Mouse (Mus musculus) hindbrain, embryonic 11.5 days (tissue): ENCODE data around the gene Dlx1. TPM values are rescaled to one million over a fixed set of nuclear protein-coding genes. Genes with fewer than 3 reads are reported as not detected.

Experiments
- ATAC-seq: fragments of 200-750 bp; cut with Nextera tagmentation; 2 replicates; pipeline ENCODE4 v1.8.0; 2017; ENCODE audit warnings: mild to moderate bottlenecking, moderate TSS enrichment, moderate library complexity; ENCODE audit not compliant: low FRiP score
- DNase-seq: peaks from one replicate; pipeline ENCODE4 v3.0.0-alpha.2; 2015; ENCODE audit warnings: low spot score
- H3K27ac ChIP-seq: fragments of 300-500 bp; sonication (generic); 2 replicates; pipeline ENCODE4 v1.5.1; 2014; ENCODE audit warnings: mild to moderate bottlenecking, low read depth, low read length
- H3K27me3 ChIP-seq: fragments of 300-500 bp; sonication (generic); 2 replicates; pipeline ENCODE4 v1.6.1; 2014; ENCODE audit warnings: mild to moderate bottlenecking, low read length, moderate library complexity, mixed read lengths; ENCODE audit not compliant: control insufficient read depth, insufficient read depth
- H3K36me3 ChIP-seq: fragments of 300-500 bp; sonication (generic); 2 replicates; pipeline ENCODE4 v1.6.1; 2014; ENCODE audit warnings: mild to moderate bottlenecking, low read length, moderate library complexity, mixed read lengths; ENCODE audit not compliant: control insufficient read depth, insufficient read depth
- H3K4me1 ChIP-seq: fragments of 300-500 bp; sonication (generic); replicated peaks from 2 replicates; pipeline ENCODE4 v1.6.1; 2014; ENCODE audit warnings: low read length, mixed read lengths; ENCODE audit not compliant: control insufficient read depth, insufficient read depth
- H3K4me2 ChIP-seq: fragments of 300-500 bp; sonication (generic); replicated peaks from 2 replicates; pipeline ENCODE4 v1.6.1; 2014; ENCODE audit warnings: mild to moderate bottlenecking, low read depth, low read length
- H3K4me3 ChIP-seq: fragments of 300-500 bp; sonication (generic); 2 replicates; pipeline ENCODE4 v1.5.1; 2014; ENCODE audit warnings: low read depth, low read length
- H3K9ac ChIP-seq: fragments of 300-500 bp; sonication (generic); 2 replicates; pipeline ENCODE4 v1.6.1; 2014; ENCODE audit warnings: low read depth, low read length
- H3K9me3 ChIP-seq: fragments of 300-500 bp; sonication (generic); 2 replicates; pipeline ENCODE4 v1.6.1; 2016; ENCODE audit warnings: low read length; ENCODE audit not compliant: control insufficient read depth
- WGBS: fragments of 180-500 bp; shearing (Covaris S2); extraction: QIAGEN DNeasy Blood & Tissue Kit; methylation state at CpG from one replicate; pipeline ENCODE4 v1.1.7; 2014; 5-methylcytosine and 5-hydroxymethylcytosine counted together
- polyA plus RNA-seq: library from polyadenylated mRNA; unstranded; fragments of >200 nt; fragmentation: Nextera tagmentation; extraction: Ambion mirVana; gene quantifications from 2 replicates; pipeline ENCODE4 v1.2.1, GENCODE M21; 2014

Gene Dlx1
- polyA plus RNA-seq, 1 experiment from 2014 or later = 2.1 TPM

DNA sequence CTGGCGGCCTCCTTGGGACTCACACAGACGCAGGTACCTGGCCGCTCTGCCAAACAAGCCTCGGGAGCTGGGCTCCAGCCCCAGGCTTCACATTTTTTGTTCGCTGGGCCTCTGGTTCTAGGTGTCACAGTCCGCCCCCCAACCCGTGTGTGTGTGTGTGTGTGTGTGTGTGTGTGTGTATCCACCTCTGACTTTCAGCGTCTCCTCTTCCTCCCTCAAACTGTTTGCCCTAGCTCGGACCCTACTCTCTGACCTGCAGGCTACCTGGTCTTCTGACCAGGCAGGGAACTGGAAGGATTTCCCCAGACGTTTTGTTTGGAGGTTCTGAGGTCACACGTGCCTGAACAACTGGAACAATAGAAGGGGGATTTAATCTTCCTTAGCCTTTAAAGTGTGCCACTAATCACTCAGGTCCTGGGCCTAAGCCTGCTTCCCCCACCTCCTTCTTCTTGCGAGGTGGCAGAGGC is 3.2 kb downstream of the Dlx1 start:
- no peak for ATAC-seq
- Histone ChIP-seq H3K27ac (no peak overlapping the region), H3K4me3 (peak overlapping the region; percentile 12; the same call in 1 of the 2 replicates), H3K4me2 (no peak overlapping the region), H3K4me1 (peaks cover 6% of the 10 kb centered on the region), H3K27me3 (peaks cover 92% of the 10 kb centered on the region), H3K9ac (no peak overlapping the region), H3K9me3 (no peaks in the 10 kb centered on the region), H3K36me3 (no peaks in the 10 kb centered on the region)
- peak; percentile 56 for DNase-seq
- WGBS = 3% methylated on average over 12 of the region's 12 CpGs

DNA sequence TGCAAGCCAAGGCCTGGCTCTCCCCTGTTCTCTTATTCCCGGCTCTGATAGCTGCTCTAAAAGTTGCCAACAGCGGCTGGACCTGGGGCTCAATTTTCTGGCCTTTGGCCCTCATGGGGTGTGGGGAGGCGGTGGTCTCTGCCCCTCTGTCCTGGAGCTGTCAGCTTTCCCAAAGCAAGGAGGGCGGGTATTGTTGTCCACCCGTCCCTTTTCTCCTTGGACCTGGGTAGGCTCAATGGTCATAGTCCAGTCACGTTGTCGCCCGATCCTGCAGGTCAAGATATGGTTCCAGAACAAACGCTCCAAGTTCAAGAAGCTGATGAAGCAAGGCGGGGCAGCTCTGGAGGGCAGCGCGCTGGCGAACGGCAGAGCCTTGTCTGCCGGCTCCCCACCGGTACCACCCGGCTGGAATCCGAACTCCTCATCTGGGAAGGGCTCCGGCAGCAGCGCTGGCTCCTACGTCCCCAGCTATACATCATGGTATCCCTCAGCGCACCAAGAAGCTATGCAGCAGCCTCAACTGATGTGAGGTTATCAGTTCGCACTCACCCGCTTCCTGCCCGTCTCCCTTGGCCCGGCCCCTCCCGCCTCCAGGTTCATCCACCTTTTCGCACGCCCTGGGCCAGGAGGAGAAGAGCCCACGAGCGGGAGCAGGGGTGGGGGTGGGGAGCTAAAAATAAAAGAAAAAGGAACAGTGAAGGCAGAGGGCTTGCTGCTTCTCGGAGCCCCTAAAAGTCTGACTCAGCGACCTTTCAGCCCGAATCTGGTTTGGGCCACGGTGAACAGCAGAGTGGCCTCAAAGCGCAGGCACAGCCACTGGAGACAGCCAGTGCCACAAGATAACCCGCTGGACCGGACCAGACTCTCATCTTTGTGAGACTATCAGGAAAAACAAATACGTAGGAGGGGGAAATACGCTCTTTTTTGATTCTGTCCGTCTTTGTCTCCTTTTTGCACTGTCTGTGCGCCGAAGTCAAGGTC is 4.4 kb downstream of the Dlx1 start:
- Histone ChIP-seq H3K36me3 (no peaks in the 10 kb centered on the region), H3K4me2 (no peak overlapping the region), H3K9me3 (no peaks in the 10 kb centered on the region), H3K27ac (no peak overlapping the region), H3K27me3 (peaks cover 92% of the 10 kb centered on the region), H3K4me3 (0 out of 2 replicates have a peak overlapping the region, but pooled peaks have one; percentile 0), H3K4me1 (peaks cover 6% of the 10 kb centered on the region), H3K9ac (no peak overlapping the region)
- peak; percentile 61 for DNase-seq
- WGBS = under 1% methylated on average over 43 of the region's 43 CpGs
- no peak for ATAC-seq

DNA sequence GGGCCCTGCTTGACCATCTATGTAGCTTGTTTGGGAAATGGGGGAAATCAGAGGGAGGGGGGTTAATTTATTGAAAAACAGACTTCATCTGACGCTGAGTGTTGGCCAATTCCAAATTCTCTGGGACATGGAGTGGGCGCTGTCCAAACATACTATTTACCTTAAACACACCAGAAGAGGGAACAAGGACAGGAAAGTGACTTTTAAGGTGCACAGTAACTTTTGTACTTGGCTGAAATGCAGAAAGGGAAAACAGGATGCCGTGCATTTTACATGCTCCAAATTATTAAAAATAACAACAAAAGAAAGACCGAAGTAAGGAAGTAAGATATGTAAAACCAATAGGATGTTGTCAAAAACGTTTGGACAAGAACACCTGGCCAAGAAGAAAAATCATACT is 5.2 kb downstream of the Dlx1 start:
- peaks cover 90% of the 10 kb centered on the region for H3K27me3 ChIP-seq
- no peaks in the 10 kb centered on the region for H3K9me3 ChIP-seq
- H3K27ac ChIP-seq = no peak overlapping the region
- H3K36me3 ChIP-seq = no peaks in the 10 kb centered on the region
- no peak overlapping the region for H3K4me3 ChIP-seq
- WGBS = 8% methylated on average over 5 of the region's 5 CpGs
- no peak overlapping the region for H3K9ac ChIP-seq
- DNase-seq (no peak), ATAC-seq (no peak)
- H3K4me2 ChIP-seq = no peak overlapping the region
- peaks cover 6% of the 10 kb centered on the region for H3K4me1 ChIP-seq

- 1% methylated on average over 20 of the region's 20 CpGs for WGBS
- Histone ChIP-seq H3K4me2 (no peak overlapping the region), H3K4me3 (no peak overlapping the region), H3K36me3 (no peaks in the 10 kb centered on the region), H3K27me3 (peaks cover 90% of the 10 kb centered on the region), H3K9ac (no peak overlapping the region), H3K9me3 (no peaks in the 10 kb centered on the region), H3K27ac (no peak overlapping the region), H3K4me1 (peaks cover 4% of the 10 kb centered on the region)
- ATAC-seq = no peak
- peak; percentile 60 for DNase-seq
Observed at GRCm38 (mm10) chr2:71534242-71535052, 6.5 kb downstream of the Dlx1 start.

DNA sequence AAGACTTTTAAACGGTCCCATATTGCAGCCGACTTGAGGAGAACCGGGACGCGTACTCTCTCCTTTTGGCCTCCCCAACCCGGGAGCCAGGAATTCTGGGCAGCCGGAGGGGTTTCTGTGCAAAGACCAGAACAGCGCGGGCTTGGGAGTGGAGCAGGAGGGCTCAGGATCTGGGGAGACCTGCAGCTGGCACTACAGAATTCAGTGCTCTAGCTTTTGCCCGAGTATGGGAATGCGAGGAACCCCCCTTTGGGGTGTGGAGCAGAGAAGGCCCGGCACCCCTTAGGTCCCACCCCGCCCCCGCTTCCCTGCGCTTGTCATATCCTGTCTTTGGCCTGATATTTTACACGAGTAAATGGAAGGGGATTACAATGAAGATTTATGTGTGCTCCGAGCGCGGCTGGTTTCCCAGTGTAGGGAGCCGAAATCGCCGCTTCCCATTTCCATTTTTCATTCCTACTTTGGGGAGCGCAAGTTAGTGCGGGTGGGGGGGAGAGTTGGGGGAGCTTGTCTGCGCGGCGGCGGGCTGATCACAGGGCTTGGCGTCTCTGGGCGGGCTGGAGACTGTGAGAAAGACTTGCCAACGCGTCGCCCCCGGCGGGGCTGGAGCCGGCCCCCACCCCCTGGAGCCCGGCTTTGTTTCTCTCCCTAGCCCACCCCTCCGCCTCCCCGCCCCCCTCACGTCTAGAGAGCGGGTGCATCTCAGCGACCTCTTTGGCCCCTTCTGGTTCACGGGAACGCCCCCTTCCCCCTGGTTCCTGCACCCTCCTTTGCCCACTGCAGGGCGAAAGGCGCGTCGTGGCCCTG is 12.9 kb downstream of the Dlx1 start:
- 0 out of 2 replicates have a peak overlapping the region, but pooled peaks have one; percentile 6 for H3K4me3 ChIP-seq
- no peak overlapping the region for H3K9ac ChIP-seq
- H3K27me3 ChIP-seq = peaks cover 92% of the 10 kb centered on the region
- H3K36me3 ChIP-seq = no peaks in the 10 kb centered on the region
- DNase-seq (no peak), ATAC-seq (0 out of 2 replicates have a peak, but pooled peaks have one; percentile 18)
- WGBS = 0% methylated on average over 32 of the region's 48 CpGs
- H3K27ac ChIP-seq = no peak overlapping the region
- peaks cover 7% of the 10 kb centered on the region for H3K4me1 ChIP-seq
- H3K9me3 ChIP-seq = no peaks in the 10 kb centered on the region
- peak overlapping the region; percentile 25 for H3K4me2 ChIP-seq

DNA sequence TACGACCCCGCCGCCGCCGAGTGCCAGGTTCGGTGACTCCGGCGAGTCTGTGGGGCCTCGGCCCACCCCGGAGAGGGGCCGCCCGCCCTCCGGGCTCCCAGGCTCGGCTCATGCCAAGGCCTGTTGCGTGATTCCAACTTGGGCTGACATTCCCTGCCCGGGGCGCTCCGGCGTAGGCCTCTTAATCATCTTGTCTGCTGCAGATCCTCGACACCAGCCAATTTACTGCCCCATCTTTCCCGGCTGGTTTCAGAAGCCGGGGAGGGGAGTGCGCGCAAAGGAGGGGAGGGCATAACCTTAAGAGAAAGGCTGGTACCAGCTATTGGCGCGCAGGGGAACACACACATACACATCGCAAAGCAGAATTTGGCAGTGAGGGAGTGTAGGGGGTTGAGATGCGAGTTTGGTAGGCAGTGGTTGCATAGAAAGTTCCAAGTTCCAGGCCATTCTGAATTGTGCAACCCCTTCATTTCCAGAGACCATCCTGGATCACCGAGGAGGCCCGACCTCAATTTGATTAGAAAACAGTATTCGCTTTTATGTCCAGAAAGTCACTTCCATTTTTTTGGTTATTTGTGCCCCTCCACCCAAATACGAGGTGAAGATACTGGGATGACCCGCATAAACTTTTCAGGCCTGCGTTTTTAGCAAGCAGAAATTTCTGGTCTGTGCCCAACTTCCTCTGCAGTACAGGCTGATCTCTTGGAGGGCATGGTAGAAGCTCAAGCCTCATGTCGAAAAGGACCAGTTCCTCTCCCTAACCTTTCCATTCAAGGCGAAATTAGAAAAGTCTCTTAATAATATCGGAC is 13.7 kb downstream of the Dlx1 start:
- WGBS = under 1% methylated on average over 35 of the region's 37 CpGs
- Histone ChIP-seq H3K36me3 (no peaks in the 10 kb centered on the region), H3K4me3 (no peak overlapping the region), H3K9ac (no peak overlapping the region), H3K27me3 (peaks cover 92% of the 10 kb centered on the region), H3K9me3 (no peaks in the 10 kb centered on the region), H3K27ac (no peak overlapping the region), H3K4me1 (peaks cover 12% of the 10 kb centered on the region), H3K4me2 (peak overlapping the region; percentile 25)
- DNase-seq = peak; percentile 64
- ATAC-seq = 0 out of 2 replicates have a peak, but pooled peaks have one; percentile 12

- peaks cover 89% of the 10 kb centered on the region for H3K27me3 ChIP-seq
- ATAC-seq (no peak), DNase-seq (peak; percentile 58)
- WGBS = 2% methylated on average over 11 of the region's 11 CpGs
- H3K9ac ChIP-seq = no peak overlapping the region
- H3K4me1 ChIP-seq = peaks cover 12% of the 10 kb centered on the region
- no peak overlapping the region for H3K4me2 ChIP-seq
- no peaks in the 10 kb centered on the region for H3K36me3 ChIP-seq
- no peak overlapping the region for H3K4me3 ChIP-seq
- no peaks in the 10 kb centered on the region for H3K9me3 ChIP-seq
- H3K27ac ChIP-seq = no peak overlapping the region
Observed at GRCm38 (mm10) chr2:71542227-71542815, 14.4 kb downstream of the Dlx1 start.
